Mouse (Mus musculus) monocyte, adult 5-6 weeks (primary cell): Measurements from ENCODE around the gene Mrps27. TPM values are rescaled to one million over a fixed set of nuclear protein-coding genes. Genes with fewer than 3 reads are reported as not detected.

Source experiments
- ATAC-seq: fragments of 153-309, 156-312 bp; replicated peaks from 2 replicates; pipeline ENCODE4 v1.8.0; 2017; ENCODE audit warnings: mild to moderate bottlenecking; ENCODE audit not compliant: low TSS enrichment, insufficient number of reproducible peaks, severe bottlenecking, poor library complexity, low FRiP score
- total RNA-seq: library from RNA; stranded (forward); fragments of 200-1000, 200-491, 200-594 nt; gene quantifications from 3 replicates; pipeline ENCODE4 v1.2.3, GENCODE M21; 2017

Gene Mrps27
- total RNA-seq, 1 experiment from 2014 or later, result 12.3 TPM

GRCm38 (mm10) chr13:99378223-99378622 lies 33.6 kb downstream of the Mrps27 start:
- no peak for ATAC-seq

- no peak for ATAC-seq
Observed at GRCm38 (mm10) chr13:99382373-99382772, 37.8 kb downstream of the Mrps27 start.

DNA sequence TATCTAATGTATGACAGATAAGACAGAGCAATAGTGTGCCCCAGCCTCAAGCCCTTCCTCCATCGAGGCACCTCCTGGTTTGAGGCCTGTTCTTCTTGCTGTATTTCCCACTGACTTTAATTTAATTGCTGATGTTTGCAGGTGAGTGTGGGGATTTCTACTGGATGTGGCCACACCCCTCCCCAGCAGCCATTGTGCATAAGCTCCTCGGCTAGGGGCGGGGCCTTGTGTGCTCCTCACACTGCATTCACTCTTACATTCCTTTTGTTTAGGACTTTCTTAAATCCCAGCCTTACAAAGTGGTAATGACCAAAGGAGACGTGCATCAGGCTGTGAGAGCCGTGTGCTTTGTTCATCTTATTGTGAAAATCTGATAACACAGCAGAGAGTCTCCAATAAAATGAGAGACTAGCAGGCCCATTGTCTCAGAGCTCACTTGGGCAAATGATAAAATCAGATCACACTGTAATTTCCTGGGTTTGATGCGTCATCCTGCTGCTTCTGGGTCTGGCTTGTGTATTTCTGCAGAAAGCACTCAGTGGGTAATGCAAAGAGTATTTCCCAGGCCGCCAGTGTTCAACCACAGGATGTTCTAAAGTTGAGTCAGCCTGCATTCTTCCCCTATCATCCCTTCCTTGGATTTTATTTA lies 40.1 kb downstream of the Mrps27 start:
- ATAC-seq, result no peak

DNA sequence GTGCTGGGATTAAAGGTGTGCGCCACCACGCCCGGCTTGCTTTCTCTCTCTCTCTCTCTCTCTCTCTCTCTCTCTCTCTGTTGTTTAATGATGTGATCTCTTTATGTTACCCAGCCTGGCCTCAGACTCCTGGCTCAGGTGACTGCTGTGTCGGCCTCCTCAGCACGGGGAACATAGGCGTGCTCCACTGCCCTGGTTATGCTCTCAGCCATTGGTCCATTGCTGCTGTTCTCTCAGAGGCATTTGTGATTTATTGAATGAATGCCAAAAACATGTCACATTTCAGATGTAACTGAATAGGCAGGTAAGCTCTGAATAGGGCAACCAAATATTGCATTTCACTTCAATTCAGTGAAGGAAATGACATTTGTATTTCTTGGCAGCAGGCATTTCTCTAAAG lies 41.3 kb downstream of the Mrps27 start:
- no peak for ATAC-seq

DNA sequence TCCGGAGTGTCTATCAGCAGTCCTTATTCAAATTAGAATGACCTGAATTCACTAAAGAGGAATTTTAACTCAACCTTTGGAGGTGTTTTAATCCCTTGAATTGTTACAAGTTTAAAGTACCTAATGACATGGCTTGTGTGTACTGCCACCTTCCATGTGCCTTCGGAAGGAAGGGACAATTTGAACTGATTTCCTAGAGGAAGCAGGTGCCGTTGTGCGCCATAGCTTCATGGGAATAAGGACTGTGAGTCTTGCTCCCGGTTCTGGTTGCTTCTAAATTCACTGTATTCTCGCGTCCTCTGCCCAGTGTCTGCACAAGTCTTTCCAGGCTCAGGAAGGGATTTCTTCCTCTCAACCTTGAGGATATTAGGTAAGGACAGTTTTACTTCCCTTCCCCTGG lies 41.8 kb downstream of the Mrps27 start:
- no peak for ATAC-seq

DNA sequence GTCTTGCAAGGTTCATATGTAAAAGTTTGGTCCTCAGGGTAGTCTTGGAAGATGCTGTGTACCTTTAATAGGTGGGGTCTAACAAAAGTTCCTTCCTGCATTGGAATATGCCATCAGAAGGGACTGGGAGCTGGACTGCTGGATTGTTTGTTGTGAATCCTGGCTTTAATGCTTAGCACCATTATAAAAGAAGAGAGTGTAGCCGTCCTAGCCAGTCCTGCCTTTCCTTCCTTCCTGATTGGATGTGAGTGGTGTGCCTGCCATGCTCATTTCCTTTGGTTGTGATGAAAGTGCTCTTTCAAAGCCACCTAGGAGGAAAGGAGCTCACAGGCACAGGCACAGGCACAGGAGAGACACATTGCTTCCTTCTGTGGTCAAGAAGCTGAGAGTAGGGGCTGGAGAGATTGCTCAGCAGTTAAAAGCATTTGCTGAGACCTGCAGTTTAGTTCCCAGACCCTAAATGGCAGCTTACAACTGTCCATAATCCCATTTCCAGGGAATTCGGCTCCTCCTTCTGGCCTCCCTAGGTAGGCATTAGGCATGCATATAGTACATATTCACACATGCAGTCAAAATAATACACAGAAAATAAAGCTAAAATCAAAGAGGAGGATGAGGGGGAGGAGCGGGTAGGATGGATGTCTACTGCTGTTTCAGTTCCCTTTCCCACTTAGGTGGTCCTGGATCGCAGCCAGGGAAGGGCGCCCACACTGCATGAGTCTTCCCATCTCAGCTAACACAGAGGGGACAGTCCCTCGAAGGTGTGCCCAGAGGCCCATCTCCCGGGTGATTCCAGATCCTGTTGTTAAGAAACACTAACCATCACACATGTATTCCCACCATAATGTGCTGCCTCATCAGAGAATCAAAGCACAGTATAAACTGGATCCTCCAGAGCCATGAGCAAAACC lies 43.6 kb downstream of the Mrps27 start:
- ATAC-seq, result no peak

GRCm38 (mm10) chr13:99391417-99391816 lies 46.8 kb downstream of the Mrps27 start:
- no peak for ATAC-seq

DNA sequence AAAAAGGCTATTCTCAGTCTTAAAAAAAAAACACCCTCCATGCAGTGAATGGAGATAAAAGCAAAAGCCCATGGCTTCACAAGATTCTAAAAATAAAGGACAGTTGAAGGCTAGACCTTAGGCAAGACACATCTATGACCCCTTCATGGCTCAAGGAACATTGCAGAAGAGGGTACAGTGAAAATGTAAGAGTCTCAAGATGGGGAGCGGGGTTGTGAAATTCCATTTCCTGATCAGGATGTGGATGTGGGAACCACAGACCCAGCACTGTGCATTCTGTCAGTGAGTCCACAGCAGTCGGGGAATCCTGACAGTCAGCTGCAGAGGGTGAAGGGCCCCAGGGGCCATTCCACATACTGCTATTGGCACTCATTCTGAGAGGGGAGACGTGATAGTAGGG lies 48.5 kb downstream of the Mrps27 start:
- no peak for ATAC-seq

DNA sequence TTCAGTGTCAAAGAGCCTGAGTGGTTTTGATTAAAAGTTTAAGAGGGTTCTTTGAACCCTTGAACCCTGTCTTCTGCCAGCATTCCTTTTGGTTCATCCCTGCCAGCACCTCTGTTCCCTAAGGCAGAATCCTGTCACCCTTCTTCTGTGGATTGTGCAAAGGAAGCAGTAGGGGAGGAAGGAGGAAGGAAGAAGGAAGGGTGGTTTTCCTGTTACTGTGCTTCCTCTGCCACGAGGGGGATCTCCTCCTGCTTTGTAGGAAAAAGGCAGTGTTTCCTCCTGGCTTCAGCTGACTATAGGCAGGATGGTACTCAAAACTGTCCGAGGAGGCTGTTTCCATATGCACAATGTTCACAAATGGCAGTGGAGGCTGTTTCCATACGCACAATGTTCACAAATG lies 50.1 kb downstream of the Mrps27 start:
- no peak for ATAC-seq

- ATAC-seq, result no peak
Observed at GRCm38 (mm10) chr13:99395531-99395930, 50.9 kb downstream of the Mrps27 start.

- ATAC-seq, result no peak
Observed at GRCm38 (mm10) chr13:99397228-99397627, 52.6 kb downstream of the Mrps27 start.

DNA sequence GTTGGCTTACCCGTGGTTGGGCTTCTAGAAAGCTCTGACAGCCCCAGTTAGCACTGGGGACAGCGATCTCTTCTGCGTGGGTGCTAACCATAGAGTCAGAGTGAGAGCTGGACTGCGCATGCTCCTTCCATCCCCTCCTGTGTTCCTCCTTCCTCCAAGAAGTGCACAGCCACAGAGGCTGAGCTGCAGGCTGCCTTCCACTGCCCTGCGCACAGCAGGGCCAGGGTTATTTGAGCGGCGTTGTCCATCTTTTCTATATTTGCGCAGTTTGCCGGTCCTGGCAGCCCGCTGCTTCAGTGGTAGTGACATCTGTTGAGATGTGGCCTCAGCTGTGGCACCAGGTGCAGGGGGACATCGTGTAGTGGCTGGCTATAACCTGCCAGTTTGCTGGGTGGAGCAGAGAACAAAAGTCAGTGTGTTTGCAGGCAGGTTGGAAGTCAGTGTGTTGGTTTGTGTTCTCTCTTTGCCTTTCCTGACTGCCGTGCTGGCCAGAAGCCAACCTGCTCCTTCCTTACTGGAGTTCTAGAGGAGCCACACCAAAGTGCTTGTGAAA lies 53.6 kb downstream of the Mrps27 start:
- no peak for ATAC-seq

DNA sequence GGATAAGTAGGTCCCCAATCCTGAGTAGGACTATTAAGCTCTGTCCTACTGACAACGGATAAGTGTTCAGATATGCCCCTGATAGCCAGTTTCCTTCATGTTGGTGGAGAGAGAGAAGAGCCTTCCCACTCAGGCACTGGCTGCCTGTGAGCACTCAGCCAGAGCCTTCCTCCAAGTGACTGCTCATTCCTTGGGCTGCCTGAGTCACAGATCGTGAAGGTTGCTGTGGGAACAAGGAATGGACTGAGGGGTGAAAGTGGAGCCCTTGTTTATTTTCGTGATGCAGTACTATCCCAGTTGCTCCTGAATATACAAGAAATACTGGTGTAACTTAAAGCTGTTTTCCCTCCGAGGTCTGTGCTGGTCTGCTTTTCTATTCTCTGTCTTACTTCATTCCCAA lies 54.8 kb downstream of the Mrps27 start:
- no peak for ATAC-seq

DNA sequence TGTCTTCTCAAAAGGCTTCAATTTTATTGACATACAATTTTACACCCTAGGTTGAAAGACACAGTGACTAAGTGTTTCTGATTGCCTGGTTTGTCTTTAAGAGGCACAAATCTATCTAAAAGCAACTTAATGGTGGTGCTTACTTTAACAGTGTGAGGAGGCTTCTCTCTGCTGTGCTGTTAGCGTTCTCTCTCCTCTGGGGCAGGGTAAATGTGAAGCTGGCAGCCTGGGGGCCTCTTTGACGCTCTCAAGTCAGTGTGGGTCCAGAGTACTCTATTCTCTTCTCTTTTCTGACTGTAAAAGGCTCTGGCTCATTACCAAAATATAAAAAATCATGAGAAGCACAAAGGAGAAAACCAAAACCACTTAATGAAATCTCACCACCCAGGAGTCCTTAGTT lies 64.6 kb downstream of the Mrps27 start:
- ATAC-seq, result no peak

DNA sequence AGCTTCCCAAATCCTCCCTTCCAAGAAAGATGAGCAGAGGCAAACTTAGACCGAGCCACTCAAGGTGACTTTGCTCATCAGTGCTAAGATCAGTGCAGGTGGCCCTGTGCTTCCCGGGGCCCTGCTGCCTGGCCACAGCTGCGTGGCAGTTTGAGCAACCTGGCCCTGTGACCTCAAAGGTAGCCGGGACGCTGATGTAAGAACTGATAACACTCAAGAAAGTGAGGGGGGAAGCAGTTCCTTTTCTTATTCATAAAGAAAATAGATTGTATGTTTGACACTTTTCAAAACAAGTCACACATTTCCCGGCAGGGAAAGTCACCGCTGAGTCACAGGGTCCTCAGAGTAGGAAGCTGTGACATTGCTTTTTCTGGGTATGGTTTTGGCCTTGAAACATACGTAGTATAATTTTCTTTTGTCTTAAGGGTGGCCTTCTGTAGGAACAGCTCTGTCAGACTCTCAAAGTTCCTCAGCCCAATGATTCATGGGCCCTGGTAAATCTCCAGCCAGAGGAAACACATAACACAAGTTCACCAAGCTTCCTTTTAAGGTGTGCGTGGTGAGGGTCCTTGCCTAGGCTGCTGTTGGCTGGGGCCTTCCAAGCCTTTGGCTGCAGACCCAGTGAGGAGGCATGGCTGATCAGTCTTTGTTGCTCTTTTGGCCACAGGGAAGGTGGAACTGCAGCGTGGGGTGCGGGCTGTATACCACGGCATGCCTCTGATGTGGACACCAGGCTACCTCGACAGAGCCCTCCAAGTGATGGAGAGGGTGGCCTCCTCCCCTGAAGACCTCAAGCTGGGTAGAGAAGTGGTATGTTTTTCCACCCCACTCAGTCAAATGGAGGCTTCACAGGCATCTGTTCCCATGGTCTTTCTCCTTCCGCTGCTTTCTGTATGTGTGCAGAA lies 66.3 kb downstream of the Mrps27 start:
- no peak for ATAC-seq

- ATAC-seq, result no peak
Observed at GRCm38 (mm10) chr13:99411761-99412160, 67.2 kb downstream of the Mrps27 start.

DNA sequence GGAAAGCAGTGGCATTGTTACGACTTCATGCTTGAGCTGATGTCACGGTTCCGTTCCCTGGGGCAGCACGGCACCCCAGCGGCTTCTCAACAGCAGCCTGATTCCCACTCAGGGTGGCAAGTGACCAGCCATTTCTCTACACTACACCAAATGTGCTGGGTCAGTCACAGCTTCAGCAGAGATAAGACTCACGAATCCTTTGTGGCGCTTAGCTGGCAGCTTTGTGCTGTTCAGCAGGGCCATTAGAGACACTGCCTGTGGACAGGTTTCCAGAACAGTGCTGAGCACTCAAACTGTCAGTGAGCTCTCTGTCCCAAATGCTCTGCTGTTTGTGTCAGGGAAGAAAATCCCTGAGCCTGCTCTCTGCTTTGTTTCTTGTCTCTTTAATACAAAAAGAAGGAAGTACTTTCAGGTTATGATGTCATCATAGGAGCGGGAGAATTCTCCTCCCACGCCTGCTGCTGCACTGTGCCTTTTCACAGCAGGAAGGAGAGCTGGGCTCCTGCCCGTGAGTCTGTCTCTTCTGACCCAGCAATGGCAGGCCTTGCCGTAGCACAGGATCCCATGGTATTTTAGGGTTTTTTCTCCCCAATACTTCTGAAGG lies 68.0 kb downstream of the Mrps27 start:
- peak; percentile 57 for ATAC-seq

DNA sequence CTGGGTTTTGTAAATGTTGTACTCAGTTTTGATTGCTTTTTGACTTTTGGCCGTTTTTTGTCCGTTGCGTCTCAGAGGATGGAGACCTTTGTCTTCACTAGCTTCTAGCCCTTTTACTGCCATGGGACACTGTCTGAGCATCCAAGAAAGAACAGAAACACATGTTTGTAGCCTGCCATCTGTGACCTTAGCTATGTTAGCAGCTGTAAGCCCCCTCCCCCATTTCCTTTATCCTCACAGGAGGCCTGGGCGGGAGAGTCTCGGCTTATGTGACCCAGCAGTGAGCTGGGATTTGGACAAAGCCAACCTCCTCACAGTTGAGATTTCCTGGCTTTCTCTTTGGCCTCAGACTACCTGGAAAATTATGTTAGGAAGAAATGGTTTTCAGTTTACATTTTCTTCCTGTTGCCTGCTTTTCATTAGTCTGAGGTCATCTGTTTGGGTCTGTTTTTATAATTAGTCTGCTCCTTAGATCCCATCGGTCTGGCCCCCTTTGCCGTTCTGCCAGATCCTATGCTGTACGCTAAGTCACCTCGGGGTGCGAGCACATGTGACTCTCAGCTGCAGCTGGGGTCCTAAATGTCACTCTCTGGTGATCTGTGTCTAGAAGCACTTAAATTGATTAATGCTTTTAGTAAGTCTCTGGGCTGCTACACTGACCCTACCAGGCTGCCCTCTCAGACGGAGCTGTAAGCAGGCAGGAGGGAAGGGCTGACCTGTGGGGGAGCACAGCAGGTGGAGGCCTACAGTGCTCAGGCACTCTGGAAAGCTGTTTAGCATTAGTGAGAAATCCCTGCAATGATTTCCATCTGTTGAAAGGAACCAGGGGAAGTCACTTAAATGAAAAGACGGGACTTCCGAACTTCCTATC lies 69.1 kb downstream of the Mrps27 start:
- no peak for ATAC-seq
